Mouse (Mus musculus): Measurements from ENCODE around the gene Gm17349. TPM values are rescaled to one million over a fixed set of nuclear protein-coding genes. Genes with fewer than 3 reads are reported as not detected.
A peak's percentile ranks its signal among the peaks of the same experiment; 100 is the strongest.

Gene Gm17349
- polyA plus RNA-seq, 1 experiment from 2014 or later, result not detected

DNA sequence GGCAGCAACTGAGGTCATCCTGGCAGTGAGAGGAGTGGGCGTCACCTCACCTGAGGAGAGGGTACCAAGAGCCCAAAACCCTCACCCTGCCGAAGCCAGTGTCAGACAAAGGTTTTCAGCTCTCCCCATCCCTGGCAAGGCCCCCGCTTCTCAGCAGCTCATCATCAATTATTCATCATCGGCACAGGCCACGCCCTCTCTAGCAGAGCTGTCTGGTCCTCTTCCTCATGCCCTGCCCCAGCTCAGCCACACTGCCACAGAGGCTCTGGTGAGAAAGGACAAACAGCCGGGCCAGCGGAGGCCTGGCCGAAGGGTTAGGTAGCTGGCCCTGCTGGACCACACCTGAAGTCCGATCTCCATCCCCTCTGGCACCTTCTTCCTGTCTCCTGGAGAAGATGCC lies 13.3 kb downstream of the Gm17349 start:
- 0 out of 2 replicates have a peak overlapping the region, but pooled peaks have one; percentile 2 for H3K27ac ChIP-seq (ENCODE audit: low read depth, low read length)
- H3K4me2 ChIP-seq (ENCODE audit: low read length), result no peak overlapping the region
- H3K4me3 ChIP-seq (ENCODE audit: low read depth, low read length), result no peak overlapping the region
- DNase-seq (ENCODE audit: low spot score), result no peak
- H3K9ac ChIP-seq (ENCODE audit: low read length), result no peak overlapping the region
- H3K36me3 ChIP-seq (ENCODE audit: control insufficient read depth, insufficient read depth, low read length), result peaks cover 13% of the 10 kb centered on the region; the same call in 1 of the 2 replicates
- no peaks in the 10 kb centered on the region for H3K9me3 ChIP-seq (replicated peaks; ENCODE audit: control insufficient read depth, low read length)
- H3K27me3 ChIP-seq (replicated peaks; ENCODE audit: control insufficient read depth, insufficient read depth, low read length), result no peaks in the 10 kb centered on the region
- no peak for ATAC-seq
- H3K4me1 ChIP-seq (ENCODE audit: control insufficient read depth, insufficient read depth, low read length), result peaks cover 3% of the 10 kb centered on the region; the same call in 1 of the 2 replicates
- WGBS, result 59% methylated on average over 9 of the region's 9 CpGs

DNA sequence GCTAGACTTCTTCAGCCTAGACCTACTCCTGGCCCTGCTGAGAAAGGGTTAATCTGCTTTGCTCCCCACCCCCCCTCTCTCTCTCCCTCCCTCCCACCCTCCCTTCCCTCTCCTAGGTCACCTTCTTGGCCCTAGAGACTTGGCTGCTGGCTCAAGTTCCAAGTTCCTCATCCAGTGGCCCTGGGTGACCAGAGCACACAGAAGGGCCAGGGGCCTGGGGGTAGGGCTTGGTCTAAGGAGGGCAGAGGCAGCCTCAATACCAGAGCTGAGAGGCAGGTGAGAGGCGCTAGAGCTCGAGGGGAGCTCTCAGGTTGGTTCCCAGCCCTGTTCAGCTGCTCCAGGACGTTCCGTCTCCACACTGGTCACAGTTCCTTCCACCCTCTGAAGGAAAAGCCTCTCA lies 14.4 kb downstream of the Gm17349 start:
- 0 out of 2 replicates have a peak, but pooled peaks cover 5% of the 10 kb centered on the region for H3K36me3 ChIP-seq (ENCODE audit: control insufficient read depth, insufficient read depth, low read length)
- H3K4me2 ChIP-seq (ENCODE audit: low read length), result no peak overlapping the region
- H3K9ac ChIP-seq (ENCODE audit: low read length), result no peak overlapping the region
- H3K27me3 ChIP-seq (replicated peaks; ENCODE audit: control insufficient read depth, insufficient read depth, low read length), result no peaks in the 10 kb centered on the region
- DNase-seq (ENCODE audit: low spot score) (no peak), ATAC-seq (no peak)
- 18% methylated on average over 4 of the region's 4 CpGs for WGBS
- H3K4me1 ChIP-seq (ENCODE audit: control insufficient read depth, insufficient read depth, low read length), result peaks cover 3% of the 10 kb centered on the region; the same call in 1 of the 2 replicates
- no peak overlapping the region for H3K27ac ChIP-seq (ENCODE audit: low read depth, low read length)
- no peaks in the 10 kb centered on the region for H3K9me3 ChIP-seq (replicated peaks; ENCODE audit: control insufficient read depth, low read length)
- H3K4me3 ChIP-seq (ENCODE audit: low read depth, low read length), result no peak overlapping the region

DNA sequence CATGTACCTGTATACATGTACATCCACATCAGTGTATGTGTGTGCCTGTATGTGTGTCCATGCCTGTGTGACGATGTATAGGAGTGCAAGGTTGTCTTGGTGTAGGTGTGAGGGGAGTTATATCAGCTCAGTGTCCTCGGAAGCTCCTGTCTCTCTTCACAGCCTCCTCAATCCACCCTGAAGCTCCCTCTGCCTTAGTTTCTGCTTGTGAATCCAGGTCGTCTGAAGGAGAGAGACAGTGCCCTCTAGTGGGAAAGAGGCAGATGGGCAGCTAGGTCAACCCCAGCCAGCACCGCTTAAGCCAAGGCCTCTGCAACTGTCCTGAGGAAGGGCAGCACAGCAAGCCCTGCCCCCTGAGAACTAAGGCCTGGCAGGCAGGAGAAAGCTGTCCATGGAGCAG lies 16.6 kb downstream of the Gm17349 start:
- peak; percentile 83 for DNase-seq (ENCODE audit: low spot score)
- WGBS, result 4% methylated on average over 4 of the region's 4 CpGs
- H3K9ac ChIP-seq (ENCODE audit: low read length), result no peak overlapping the region
- ATAC-seq, result peak; percentile 61
- H3K4me3 ChIP-seq (ENCODE audit: low read depth, low read length), result no peak overlapping the region
- no peaks in the 10 kb centered on the region for H3K9me3 ChIP-seq (replicated peaks; ENCODE audit: control insufficient read depth, low read length)
- H3K4me2 ChIP-seq (ENCODE audit: low read length), result no peak overlapping the region
- peaks cover 3% of the 10 kb centered on the region; the same call in 1 of the 2 replicates for H3K4me1 ChIP-seq (ENCODE audit: control insufficient read depth, insufficient read depth, low read length)
- H3K27me3 ChIP-seq (replicated peaks; ENCODE audit: control insufficient read depth, insufficient read depth, low read length), result no peaks in the 10 kb centered on the region
- H3K27ac ChIP-seq (ENCODE audit: low read depth, low read length), result no peak overlapping the region
- H3K36me3 ChIP-seq (ENCODE audit: control insufficient read depth, insufficient read depth, low read length), result no peaks in the 10 kb centered on the region

DNA sequence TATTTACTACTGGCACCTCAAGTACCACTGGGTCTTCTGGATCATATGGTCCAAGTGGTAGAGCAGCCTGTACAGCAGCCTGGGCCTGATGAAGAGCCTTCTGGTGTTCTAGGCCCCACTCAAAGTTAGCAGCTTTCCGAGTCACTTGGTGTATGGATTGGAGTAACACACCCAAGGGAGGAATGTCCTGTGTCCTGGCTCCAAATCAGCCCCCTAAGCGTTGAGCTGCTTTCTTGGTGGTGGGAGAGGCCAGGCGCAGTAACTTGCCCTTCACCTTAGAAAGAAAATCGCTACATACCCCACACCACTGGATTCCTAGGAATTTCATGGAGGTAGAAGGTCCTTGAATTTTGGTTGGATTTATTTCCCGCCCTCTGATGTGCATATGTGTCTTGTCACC lies 21.1 kb downstream of the Gm17349 start:
- no peak overlapping the region for H3K4me2 ChIP-seq (ENCODE audit: low read length)
- no peaks in the 10 kb centered on the region for H3K36me3 ChIP-seq (ENCODE audit: control insufficient read depth, insufficient read depth, low read length)
- no peaks in the 10 kb centered on the region for H3K9me3 ChIP-seq (replicated peaks; ENCODE audit: control insufficient read depth, low read length)
- H3K4me1 ChIP-seq (ENCODE audit: control insufficient read depth, insufficient read depth, low read length), result no peaks in the 10 kb centered on the region
- no peak overlapping the region for H3K27ac ChIP-seq (ENCODE audit: low read depth, low read length)
- H3K9ac ChIP-seq (ENCODE audit: low read length), result no peak overlapping the region
- 96% methylated on average over 5 of the region's 5 CpGs for WGBS
- no peak overlapping the region for H3K4me3 ChIP-seq (ENCODE audit: low read depth, low read length)
- ATAC-seq, result no peak
- H3K27me3 ChIP-seq (replicated peaks; ENCODE audit: control insufficient read depth, insufficient read depth, low read length), result no peaks in the 10 kb centered on the region
- DNase-seq (ENCODE audit: low spot score), result no peak

DNA sequence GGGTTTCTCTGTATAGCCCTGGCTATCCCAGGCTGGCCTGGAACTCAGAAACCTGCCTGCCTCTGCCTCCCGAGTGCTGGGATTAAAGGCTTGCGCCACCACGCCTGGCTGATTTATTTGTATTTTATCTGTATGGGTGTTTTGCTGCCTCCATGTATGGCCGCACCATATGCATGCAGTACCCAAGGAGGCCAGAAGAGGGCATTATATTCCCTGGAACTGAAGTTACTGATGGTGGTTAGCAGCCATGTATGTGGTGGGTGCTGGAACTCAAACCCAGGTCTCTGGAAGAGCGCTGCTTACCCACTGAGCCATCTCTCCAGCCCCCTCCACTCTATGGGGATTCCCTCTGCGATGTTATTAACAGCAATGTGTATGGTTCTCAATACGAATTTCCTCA lies 22.4 kb downstream of the Gm17349 start:
- Histone ChIP-seq H3K36me3 (ENCODE audit: control insufficient read depth, insufficient read depth, low read length) (no peaks in the 10 kb centered on the region), H3K27me3 (replicated peaks; ENCODE audit: control insufficient read depth, insufficient read depth, low read length) (no peaks in the 10 kb centered on the region), H3K9ac (ENCODE audit: low read length) (no peak overlapping the region), H3K9me3 (replicated peaks; ENCODE audit: control insufficient read depth, low read length) (no peaks in the 10 kb centered on the region), H3K4me3 (ENCODE audit: low read depth, low read length) (no peak overlapping the region), H3K4me1 (ENCODE audit: control insufficient read depth, insufficient read depth, low read length) (no peaks in the 10 kb centered on the region), H3K27ac (ENCODE audit: low read depth, low read length) (no peak overlapping the region), H3K4me2 (ENCODE audit: low read length) (no peak overlapping the region)
- ATAC-seq (no peak), DNase-seq (ENCODE audit: low spot score) (no peak)
- 93% methylated on average over 7 of the region's 7 CpGs for WGBS

DNA sequence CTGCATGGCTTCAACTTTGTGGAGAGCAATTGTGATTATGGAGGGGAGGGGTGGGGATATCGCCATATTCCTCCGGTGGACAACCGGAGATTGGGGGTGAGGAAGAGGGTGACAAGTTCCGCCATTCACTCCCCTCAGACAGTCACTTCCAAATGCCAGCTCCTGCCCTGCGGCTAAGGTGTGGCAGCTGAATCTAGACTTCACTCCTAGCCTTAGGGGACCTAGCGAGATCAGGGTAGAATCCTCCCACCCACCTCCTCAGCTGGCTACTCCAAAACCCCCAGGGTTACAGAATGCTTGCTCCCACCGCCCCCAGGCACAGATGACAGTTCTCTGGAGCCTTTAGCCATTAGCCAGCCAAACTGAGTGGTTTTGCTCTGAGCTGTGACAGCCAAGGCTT lies 26.3 kb downstream of the Gm17349 start:
- no peak for DNase-seq (ENCODE audit: low spot score)
- Histone ChIP-seq H3K27me3 (replicated peaks; ENCODE audit: control insufficient read depth, insufficient read depth, low read length) (no peaks in the 10 kb centered on the region), H3K4me1 (ENCODE audit: control insufficient read depth, insufficient read depth, low read length) (peaks cover 7% of the 10 kb centered on the region), H3K4me3 (ENCODE audit: low read depth, low read length) (no peak overlapping the region), H3K36me3 (ENCODE audit: control insufficient read depth, insufficient read depth, low read length) (no peaks in the 10 kb centered on the region; the same call in 1 of the 2 replicates), H3K27ac (ENCODE audit: low read depth, low read length) (no peak overlapping the region), H3K4me2 (ENCODE audit: low read length) (no peak overlapping the region), H3K9ac (ENCODE audit: low read length) (no peak overlapping the region), H3K9me3 (replicated peaks; ENCODE audit: control insufficient read depth, low read length) (no peaks in the 10 kb centered on the region)
- no peak for ATAC-seq
- WGBS, result 64% methylated on average over 7 of the region's 7 CpGs

DNA sequence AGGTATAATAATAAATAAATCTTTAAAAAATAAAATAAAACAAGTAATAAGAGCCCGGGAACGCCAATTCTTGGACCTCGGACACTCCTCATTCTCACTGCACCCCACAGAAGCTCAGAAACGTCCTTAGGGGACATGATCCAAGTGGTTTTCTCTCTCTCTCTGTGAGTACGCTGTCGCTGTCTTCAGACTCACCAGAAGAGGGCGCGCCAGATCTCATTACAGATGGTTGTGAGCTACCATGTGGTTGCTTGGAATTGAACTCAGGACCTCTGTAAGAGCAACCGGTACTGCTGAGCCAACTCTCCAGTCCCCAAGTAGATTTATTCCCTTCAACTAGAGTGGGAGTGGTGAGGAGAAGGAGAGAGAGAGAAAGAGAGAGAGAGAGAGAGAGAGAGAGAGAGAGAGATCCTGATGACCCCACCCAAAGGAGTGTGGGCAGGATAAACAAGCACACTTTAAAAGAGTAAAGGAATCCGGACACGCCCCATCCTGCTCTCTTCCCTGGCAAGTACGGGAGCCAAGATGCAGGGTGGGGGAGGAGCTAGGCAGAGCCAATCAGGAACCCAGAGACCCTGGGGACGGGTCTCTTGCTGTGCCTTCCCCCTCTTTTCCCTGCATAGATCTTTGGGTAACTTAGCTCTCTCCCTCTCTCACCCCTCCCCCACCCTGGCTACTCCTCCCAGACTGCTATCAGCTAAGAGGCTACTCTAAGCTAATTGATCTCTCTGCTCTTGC lies 27.1 kb downstream of the Gm17349 start:
- 0 out of 2 replicates have a peak, but pooled peaks have one; percentile 27 for ATAC-seq
- Histone ChIP-seq H3K27me3 (replicated peaks; ENCODE audit: control insufficient read depth, insufficient read depth, low read length) (no peaks in the 10 kb centered on the region), H3K27ac (ENCODE audit: low read depth, low read length) (no peak overlapping the region), H3K9me3 (replicated peaks; ENCODE audit: control insufficient read depth, low read length) (no peaks in the 10 kb centered on the region), H3K4me3 (ENCODE audit: low read depth, low read length) (no peak overlapping the region), H3K4me1 (ENCODE audit: control insufficient read depth, insufficient read depth, low read length) (peaks cover 7% of the 10 kb centered on the region), H3K36me3 (ENCODE audit: control insufficient read depth, insufficient read depth, low read length) (no peaks in the 10 kb centered on the region; the same call in 1 of the 2 replicates), H3K9ac (ENCODE audit: low read length) (no peak overlapping the region), H3K4me2 (ENCODE audit: low read length) (no peak overlapping the region)
- WGBS, result 12% methylated on average over 13 of the region's 13 CpGs
- no peak for DNase-seq (ENCODE audit: low spot score)

DNA sequence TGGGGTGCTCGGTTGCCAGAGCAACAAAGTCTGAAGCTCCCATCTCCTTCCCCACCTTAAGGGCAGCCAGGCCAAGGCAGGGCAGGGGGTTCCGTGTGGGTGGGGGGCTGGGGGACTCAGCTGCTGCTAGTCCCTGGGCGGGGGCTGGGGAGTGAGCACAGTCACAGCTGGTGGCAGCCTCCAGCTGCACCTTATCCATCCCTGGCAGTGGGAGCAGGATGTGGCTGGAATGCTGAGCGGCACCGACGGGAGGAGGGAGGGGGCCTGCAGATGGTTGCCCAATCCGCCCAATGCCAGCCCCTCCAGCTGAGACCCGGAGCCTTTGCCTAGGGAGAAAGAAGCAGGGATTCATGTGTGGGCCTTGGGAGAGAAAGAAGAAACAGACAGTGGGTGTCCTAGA lies 28.2 kb downstream of the Gm17349 start:
- Histone ChIP-seq H3K9me3 (replicated peaks; ENCODE audit: control insufficient read depth, low read length) (no peaks in the 10 kb centered on the region), H3K36me3 (ENCODE audit: control insufficient read depth, insufficient read depth, low read length) (no peaks in the 10 kb centered on the region; the same call in 1 of the 2 replicates), H3K27ac (ENCODE audit: low read depth, low read length) (peak overlapping the region; percentile 64), H3K9ac (ENCODE audit: low read length) (peak overlapping the region; percentile 21; the same call in 1 of the 2 replicates), H3K4me2 (ENCODE audit: low read length) (peak overlapping the region; percentile 30), H3K4me1 (ENCODE audit: control insufficient read depth, insufficient read depth, low read length) (peaks cover 7% of the 10 kb centered on the region), H3K27me3 (replicated peaks; ENCODE audit: control insufficient read depth, insufficient read depth, low read length) (no peaks in the 10 kb centered on the region; the same call in 1 of the 2 replicates), H3K4me3 (ENCODE audit: low read depth, low read length) (no peak overlapping the region)
- peak; percentile 68 for DNase-seq (ENCODE audit: low spot score)
- 18% methylated on average over 8 of the region's 8 CpGs for WGBS
- ATAC-seq, result peak; percentile 85

DNA sequence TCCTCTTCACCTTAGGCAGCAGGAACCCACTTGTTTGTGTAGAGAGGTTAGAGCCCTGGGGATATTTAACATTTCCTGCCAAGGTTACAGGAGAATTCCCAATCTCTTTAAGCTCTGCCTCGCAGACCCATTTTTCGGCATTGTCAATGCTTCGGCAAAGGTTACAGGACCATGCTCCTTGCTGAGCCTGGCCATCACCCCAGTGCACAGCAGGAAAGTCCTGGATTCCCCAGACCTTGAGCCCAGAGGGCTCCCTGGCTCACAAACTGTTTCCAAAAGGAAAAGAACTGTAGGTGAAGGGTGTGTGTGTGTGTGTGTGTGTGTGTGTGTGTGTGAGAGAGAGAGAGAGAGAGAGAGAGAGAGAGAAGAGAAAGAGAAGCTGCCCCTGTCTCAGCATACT lies 30.4 kb downstream of the Gm17349 start:
- DNase-seq (ENCODE audit: low spot score) (no peak), ATAC-seq (no peak)
- H3K9me3 ChIP-seq (replicated peaks; ENCODE audit: control insufficient read depth, low read length), result no peaks in the 10 kb centered on the region
- peaks cover 13% of the 10 kb centered on the region for H3K4me1 ChIP-seq (ENCODE audit: control insufficient read depth, insufficient read depth, low read length)
- no peaks in the 10 kb centered on the region; the same call in 1 of the 2 replicates for H3K36me3 ChIP-seq (ENCODE audit: control insufficient read depth, insufficient read depth, low read length)
- no peak overlapping the region for H3K4me3 ChIP-seq (ENCODE audit: low read depth, low read length)
- no peak overlapping the region for H3K9ac ChIP-seq (ENCODE audit: low read length)
- H3K4me2 ChIP-seq (ENCODE audit: low read length), result no peak overlapping the region
- H3K27ac ChIP-seq (ENCODE audit: low read depth, low read length), result no peak overlapping the region
- 82% methylated on average over 3 of the region's 3 CpGs for WGBS
- H3K27me3 ChIP-seq (replicated peaks; ENCODE audit: control insufficient read depth, insufficient read depth, low read length), result no peaks in the 10 kb centered on the region; the same call in 1 of the 2 replicates
